Mouse (Mus musculus): ENCODE measurements around the gene Timm22. TPM values are rescaled to one million over a fixed set of nuclear protein-coding genes. Genes with fewer than 3 reads are reported as not detected.

Gene Timm22
- polyA plus RNA-seq, 1 experiment from 2014 or later, result 81.6 TPM

GRCm38 (mm10) chr11:76415985-76416384 lies 9.2 kb downstream of the Timm22 start:
- 58% methylated on average over 2 of the region's 2 CpGs for WGBS
- no peak for ATAC-seq (replicated peaks; ENCODE audit: extremely low read depth, insufficient read depth, low FRiP score)

GRCm38 (mm10) chr11:76418423-76418822 lies 11.7 kb downstream of the Timm22 start:
- no peak overlapping the region for H3K4me2 ChIP-seq (ENCODE audit: low read depth, low read length)
- H3K4me1 ChIP-seq (ENCODE audit: control insufficient read depth, insufficient read depth, low read length), result peaks cover 2% of the 10 kb centered on the region; the same call in 1 of the 2 replicates
- no peak overlapping the region for H3K4me3 ChIP-seq (ENCODE audit: low read length)
- H3K27ac ChIP-seq (ENCODE audit: low read length), result no peak overlapping the region
- ATAC-seq (replicated peaks; ENCODE audit: extremely low read depth, insufficient read depth, low FRiP score), result no peak
- 64% methylated on average over 8 of the region's 8 CpGs for WGBS
- no peak overlapping the region for H3K9ac ChIP-seq (ENCODE audit: low read length)
- H3K36me3 ChIP-seq (ENCODE audit: control insufficient read depth, insufficient read depth), result peaks cover 66% of the 10 kb centered on the region
- H3K9me3 ChIP-seq (replicated peaks; ENCODE audit: control insufficient read depth, low read length), result no peaks in the 10 kb centered on the region
- no peaks in the 10 kb centered on the region for H3K27me3 ChIP-seq (ENCODE audit: control insufficient read depth, insufficient read depth, low read length)

More at GRCm38 (mm10) chr11:76415985-76416384, 9.2 kb downstream of the Timm22 start:
- Histone ChIP-seq H3K4me1 (ENCODE audit: control insufficient read depth, insufficient read depth, low read length) (peaks cover 2% of the 10 kb centered on the region; the same call in 1 of the 2 replicates), H3K36me3 (ENCODE audit: control insufficient read depth, insufficient read depth) (peaks cover 54% of the 10 kb centered on the region), H3K4me3 (ENCODE audit: low read length) (no peak overlapping the region), H3K9ac (ENCODE audit: low read length) (no peak overlapping the region), H3K27ac (ENCODE audit: low read length) (no peak overlapping the region), H3K9me3 (replicated peaks; ENCODE audit: control insufficient read depth, low read length) (no peaks in the 10 kb centered on the region), H3K27me3 (ENCODE audit: control insufficient read depth, insufficient read depth, low read length) (no peaks in the 10 kb centered on the region), H3K4me2 (ENCODE audit: low read depth, low read length) (no peak overlapping the region)

- no peak overlapping the region for H3K4me2 ChIP-seq (ENCODE audit: low read depth, low read length)
- H3K9me3 ChIP-seq (replicated peaks; ENCODE audit: control insufficient read depth, low read length), result no peaks in the 10 kb centered on the region
- peaks cover 4% of the 10 kb centered on the region for H3K4me1 ChIP-seq (ENCODE audit: control insufficient read depth, insufficient read depth, low read length)
- no peak for ATAC-seq (replicated peaks; ENCODE audit: extremely low read depth, insufficient read depth, low FRiP score)
- WGBS, result 75% methylated on average over 4 of the region's 4 CpGs
- peaks cover 62% of the 10 kb centered on the region for H3K36me3 ChIP-seq (ENCODE audit: control insufficient read depth, insufficient read depth)
- no peak overlapping the region for H3K4me3 ChIP-seq (ENCODE audit: low read length)
- H3K27me3 ChIP-seq (ENCODE audit: control insufficient read depth, insufficient read depth, low read length), result no peaks in the 10 kb centered on the region
- H3K9ac ChIP-seq (ENCODE audit: low read length), result no peak overlapping the region
- H3K27ac ChIP-seq (ENCODE audit: low read length), result no peak overlapping the region
These were observed 12.4 kb downstream of the Timm22 start for GRCm38 (mm10) chr11:76419179-76419578.

- H3K4me1 ChIP-seq (ENCODE audit: control insufficient read depth, insufficient read depth, low read length), result peaks cover 12% of the 10 kb centered on the region
- H3K4me2 ChIP-seq (ENCODE audit: low read depth, low read length), result no peak overlapping the region
- WGBS, result 76% methylated on average over 4 of the region's 4 CpGs
- ATAC-seq (replicated peaks; ENCODE audit: extremely low read depth, insufficient read depth, low FRiP score), result no peak
- H3K4me3 ChIP-seq (ENCODE audit: low read length), result no peak overlapping the region
- no peak overlapping the region for H3K27ac ChIP-seq (ENCODE audit: low read length)
- H3K9ac ChIP-seq (ENCODE audit: low read length), result no peak overlapping the region
- H3K9me3 ChIP-seq (replicated peaks; ENCODE audit: control insufficient read depth, low read length), result no peaks in the 10 kb centered on the region
- H3K36me3 ChIP-seq (ENCODE audit: control insufficient read depth, insufficient read depth), result peaks cover 46% of the 10 kb centered on the region
- H3K27me3 ChIP-seq (ENCODE audit: control insufficient read depth, insufficient read depth, low read length), result no peaks in the 10 kb centered on the region
These were observed 14.1 kb downstream of the Timm22 start for GRCm38 (mm10) chr11:76420896-76421295.

GRCm38 (mm10) chr11:76425749-76426148 lies 19.0 kb downstream of the Timm22 start:
- WGBS, result 82% methylated on average over 6 of the region's 6 CpGs
- H3K27ac ChIP-seq (ENCODE audit: low read length), result no peak overlapping the region
- H3K36me3 ChIP-seq (ENCODE audit: control insufficient read depth, insufficient read depth), result peaks cover 13% of the 10 kb centered on the region
- no peak overlapping the region for H3K4me3 ChIP-seq (ENCODE audit: low read length)
- H3K4me1 ChIP-seq (ENCODE audit: control insufficient read depth, insufficient read depth, low read length), result peaks cover 47% of the 10 kb centered on the region
- H3K9me3 ChIP-seq (replicated peaks; ENCODE audit: control insufficient read depth, low read length), result no peaks in the 10 kb centered on the region
- no peak overlapping the region for H3K4me2 ChIP-seq (ENCODE audit: low read depth, low read length)
- ATAC-seq (replicated peaks; ENCODE audit: extremely low read depth, insufficient read depth, low FRiP score), result no peak
- no peak overlapping the region for H3K9ac ChIP-seq (ENCODE audit: low read length)
- no peaks in the 10 kb centered on the region for H3K27me3 ChIP-seq (ENCODE audit: control insufficient read depth, insufficient read depth, low read length)

GRCm38 (mm10) chr11:76427781-76428180 lies 21.0 kb downstream of the Timm22 start:
- Histone ChIP-seq H3K36me3 (ENCODE audit: control insufficient read depth, insufficient read depth) (no peaks in the 10 kb centered on the region), H3K4me2 (ENCODE audit: low read depth, low read length) (0 out of 2 replicates have a peak overlapping the region, but pooled peaks have one; percentile 3), H3K9me3 (replicated peaks; ENCODE audit: control insufficient read depth, low read length) (no peaks in the 10 kb centered on the region), H3K4me3 (ENCODE audit: low read length) (no peak overlapping the region), H3K4me1 (ENCODE audit: control insufficient read depth, insufficient read depth, low read length) (peaks cover 59% of the 10 kb centered on the region), H3K27me3 (ENCODE audit: control insufficient read depth, insufficient read depth, low read length) (no peaks in the 10 kb centered on the region), H3K9ac (ENCODE audit: low read length) (0 out of 2 replicates have a peak overlapping the region, but pooled peaks have one; percentile 16), H3K27ac (ENCODE audit: low read length) (peak overlapping the region; percentile 86)
- ATAC-seq (replicated peaks; ENCODE audit: extremely low read depth, insufficient read depth, low FRiP score), result peak; percentile 59
- 29% methylated on average over 3 of the region's 3 CpGs for WGBS

- no peaks in the 10 kb centered on the region for H3K27me3 ChIP-seq (ENCODE audit: control insufficient read depth, insufficient read depth, low read length)
- no peak for ATAC-seq (replicated peaks; ENCODE audit: extremely low read depth, insufficient read depth, low FRiP score)
- 55% methylated on average over 4 of the region's 4 CpGs for WGBS
- no peaks in the 10 kb centered on the region; the same call in 1 of the 2 replicates for H3K36me3 ChIP-seq (ENCODE audit: control insufficient read depth, insufficient read depth)
- peaks cover 60% of the 10 kb centered on the region for H3K4me1 ChIP-seq (ENCODE audit: control insufficient read depth, insufficient read depth, low read length)
- H3K9ac ChIP-seq (ENCODE audit: low read length), result no peak overlapping the region
- H3K4me3 ChIP-seq (ENCODE audit: low read length), result no peak overlapping the region
- peak overlapping the region; percentile 86 for H3K27ac ChIP-seq (ENCODE audit: low read length)
- H3K4me2 ChIP-seq (ENCODE audit: low read depth, low read length), result no peak overlapping the region
- no peaks in the 10 kb centered on the region for H3K9me3 ChIP-seq (replicated peaks; ENCODE audit: control insufficient read depth, low read length)
These were observed 22.3 kb downstream of the Timm22 start for GRCm38 (mm10) chr11:76429046-76429445.

GRCm38 (mm10) chr11:76429556-76429955 lies 22.8 kb downstream of the Timm22 start:
- Histone ChIP-seq H3K27me3 (ENCODE audit: control insufficient read depth, insufficient read depth, low read length) (no peaks in the 10 kb centered on the region), H3K4me3 (ENCODE audit: low read length) (no peak overlapping the region), H3K27ac (ENCODE audit: low read length) (peak overlapping the region; percentile 86), H3K9me3 (replicated peaks; ENCODE audit: control insufficient read depth, low read length) (no peaks in the 10 kb centered on the region), H3K4me2 (ENCODE audit: low read depth, low read length) (no peak overlapping the region), H3K9ac (ENCODE audit: low read length) (peak overlapping the region; percentile 18; the same call in 1 of the 2 replicates), H3K4me1 (ENCODE audit: control insufficient read depth, insufficient read depth, low read length) (peaks cover 54% of the 10 kb centered on the region), H3K36me3 (ENCODE audit: control insufficient read depth, insufficient read depth) (no peaks in the 10 kb centered on the region; the same call in 1 of the 2 replicates)
- no peak for ATAC-seq (replicated peaks; ENCODE audit: extremely low read depth, insufficient read depth, low FRiP score)
- WGBS, result 45% methylated on average over 7 of the region's 7 CpGs

- ATAC-seq (replicated peaks; ENCODE audit: extremely low read depth, insufficient read depth, low FRiP score), result no peak
- H3K4me2 ChIP-seq (ENCODE audit: low read depth, low read length), result no peak overlapping the region
- no peak overlapping the region for H3K4me3 ChIP-seq (ENCODE audit: low read length)
- no peaks in the 10 kb centered on the region; the same call in 1 of the 2 replicates for H3K36me3 ChIP-seq (ENCODE audit: control insufficient read depth, insufficient read depth)
- peaks cover 55% of the 10 kb centered on the region for H3K4me1 ChIP-seq (ENCODE audit: control insufficient read depth, insufficient read depth, low read length)
- WGBS, result 68% methylated on average over 6 of the region's 6 CpGs
- peak overlapping the region; percentile 18; the same call in 1 of the 2 replicates for H3K9ac ChIP-seq (ENCODE audit: low read length)
- peak overlapping the region; percentile 86 for H3K27ac ChIP-seq (ENCODE audit: low read length)
- no peaks in the 10 kb centered on the region for H3K9me3 ChIP-seq (replicated peaks; ENCODE audit: control insufficient read depth, low read length)
- H3K27me3 ChIP-seq (ENCODE audit: control insufficient read depth, insufficient read depth, low read length), result no peaks in the 10 kb centered on the region
These were observed 23.3 kb downstream of the Timm22 start for GRCm38 (mm10) chr11:76429966-76430631.

Data from heart, embryonic 16.5 days (tissue).